Mouse (Mus musculus) erythroblast, embryonic 14.5 days (primary cell): Measurements from ENCODE around the gene Ccdc177.

Experiments
- GATA1 ChIP-seq: IDR thresholded peaks from 2 replicates; pipeline ENCODE4 v1.6.1; 2012; ENCODE audit warnings: low read length, inconsistent platforms, mixed read lengths
- TAL1 ChIP-seq: IDR thresholded peaks from 3 replicates; pipeline ENCODE4 v1.6.1; 2012; ENCODE audit warnings: low read length, inconsistent platforms, mixed read lengths

- no peak for TF ChIP-seq GATA1
- TF ChIP-seq TAL1, result no peak
Observed at GRCm38 (mm10) chr12:80779760-80780159, 19.3 kb upstream of the Ccdc177 start.
